Mouse (Mus musculus) gastrocnemius, adult 18-20 months (tissue): ENCODE results near the gene Sod1. TPM values are rescaled to one million over a fixed set of nuclear protein-coding genes. Genes with fewer than 3 reads are reported as not detected.
"Not testable (repeated sequence)": the region's sequence is repeated elsewhere in the genome, so short reads cannot be mapped to it uniquely, and the experiment has no call there.

ENCODE experiments used
- DNase-seq: peaks from one replicate; pipeline ENCODE4 v3.0.0; 2021; ENCODE audit warnings: low spot score
- total RNA-seq, 2 experiments: library from RNA; stranded (reverse); gene quantifications; 2 replicates each; pipeline ENCODE4 v1.2.3; 2021

The Sod1 gene
- total RNA-seq, 2 experiments from 2014 or later: 292 to 307 TPM

- not testable (repeated sequence) for DNase-seq
Measured at GRCm38 (mm10) chr16:90251256-90251655, 30.7 kb downstream of the Sod1 start.

DNA sequence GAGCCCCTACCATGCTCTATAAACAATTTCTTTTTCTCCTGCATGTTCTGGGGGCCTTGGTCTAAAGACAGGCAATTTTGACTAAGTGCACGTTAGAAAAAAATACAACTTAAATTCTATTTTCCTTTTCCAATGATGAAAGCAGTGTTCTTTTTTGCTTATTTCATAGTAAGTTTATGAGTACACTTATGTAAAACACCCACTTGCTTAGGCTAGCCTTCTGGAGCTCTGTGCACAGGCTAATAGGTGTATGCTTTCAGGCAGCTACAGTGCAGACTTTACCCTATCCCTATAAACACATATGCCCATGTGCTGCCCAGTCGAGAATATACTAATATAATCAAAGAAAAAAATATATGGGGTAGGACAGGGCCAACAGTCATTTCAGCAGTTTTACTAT is 32.0 kb downstream of the Sod1 start:
- no peak for DNase-seq

GRCm38 (mm10) chr16:90258950-90259349 is 38.4 kb downstream of the Sod1 start:
- DNase-seq: no peak

DNA sequence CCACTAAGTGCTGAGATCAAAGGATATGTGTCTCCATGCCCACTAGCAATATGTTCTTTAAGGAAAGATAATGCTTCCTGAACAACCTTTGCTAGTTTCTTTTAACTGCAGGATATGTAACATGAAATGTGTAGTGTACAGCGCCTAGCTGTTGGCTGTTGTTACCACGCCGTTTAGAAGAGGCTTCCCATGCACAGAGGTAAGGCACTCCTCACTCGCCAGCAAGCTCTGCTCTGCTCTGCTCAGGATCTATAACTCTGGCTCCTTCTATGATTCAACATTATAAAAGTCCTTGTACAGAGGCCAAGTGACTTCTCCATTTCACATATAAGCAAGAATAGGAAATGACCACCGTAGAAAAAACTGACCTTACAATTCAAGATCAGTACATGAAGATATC is 39.1 kb downstream of the Sod1 start:
- no peak for DNase-seq

- DNase-seq: no peak
Measured at GRCm38 (mm10) chr16:90260097-90260496, 39.5 kb downstream of the Sod1 start.

DNA sequence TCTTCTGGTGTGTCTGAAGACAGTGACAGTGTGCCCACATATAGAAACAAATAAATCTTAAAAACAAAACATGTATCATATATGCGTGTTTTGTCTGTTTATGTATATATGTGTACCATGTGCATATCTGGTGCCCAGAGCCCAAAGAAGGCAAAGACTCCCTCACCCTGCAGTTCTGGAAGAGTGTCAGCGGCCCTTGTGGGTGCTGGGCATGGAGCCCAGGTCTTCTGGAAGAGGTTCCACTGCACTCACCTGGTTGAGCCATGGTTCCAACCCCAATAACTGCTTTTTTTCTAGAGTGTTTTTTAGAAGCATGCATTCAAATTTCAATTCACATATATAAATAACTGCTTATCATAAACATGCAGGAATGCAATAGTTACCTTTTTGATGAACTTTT is 41.2 kb downstream of the Sod1 start:
- DNase-seq: no peak

- DNase-seq: no peak
Measured at GRCm38 (mm10) chr16:90264021-90264420, 43.5 kb downstream of the Sod1 start.

DNA sequence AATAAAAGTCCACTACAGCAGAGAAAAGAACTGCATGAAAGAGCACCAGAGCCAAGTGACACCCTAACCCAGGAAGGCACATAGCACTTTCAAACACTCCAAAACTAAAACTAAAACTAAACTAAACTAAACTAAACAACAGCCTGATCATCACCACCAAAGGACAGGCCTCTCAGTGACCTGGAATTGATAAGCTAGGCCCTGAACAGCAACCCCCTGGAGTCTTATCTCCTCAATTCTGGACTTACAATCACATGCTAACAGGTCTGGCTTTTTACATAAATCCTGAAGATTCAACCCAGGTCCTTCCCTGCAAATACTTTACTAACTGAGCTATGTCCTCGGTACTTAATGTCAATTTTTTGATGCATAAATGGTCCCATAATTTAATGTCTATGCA is 44.6 kb downstream of the Sod1 start:
- DNase-seq: no peak

- peak; percentile 29 for DNase-seq
Measured at GRCm38 (mm10) chr16:90266581-90266980, 46.0 kb downstream of the Sod1 start.

- no peak for DNase-seq
Measured at GRCm38 (mm10) chr16:90275521-90275920, 55.0 kb downstream of the Sod1 start.

Other genes with a start within 250 kb of the Sod1 start
- gene Tiam1, start 77.0 kb upstream of the Sod1 start, total RNA-seq: 10 to 100 TPM in 1 of 2 experiments, 1 to 10 TPM in 1; 4.2 to 10.0 TPM
- gene Scaf4, start 63.7 kb downstream of the Sod1 start, total RNA-seq: 10 to 100 TPM; 15.5 to 17.4 TPM
- gene Hunk, start 165.3 kb downstream of the Sod1 start, total RNA-seq: under 1 TPM; 0.17 to 0.32 TPM